Mouse (Mus musculus): ENCODE measurements around the gene Acacb.

Gene Acacb

GRCm38 (mm10) chr5:114273693-114274402, 127.5 kb downstream of the Acacb start, which contains the start of gene Foxn4:
TSS of gene Foxn4 (minus strand) at chr5:114273807.
- DNase-seq: no peak

- no peak for DNase-seq
Measured at GRCm38 (mm10) chr5:114275339-114275738, 129.0 kb downstream of the Acacb start.

DNA sequence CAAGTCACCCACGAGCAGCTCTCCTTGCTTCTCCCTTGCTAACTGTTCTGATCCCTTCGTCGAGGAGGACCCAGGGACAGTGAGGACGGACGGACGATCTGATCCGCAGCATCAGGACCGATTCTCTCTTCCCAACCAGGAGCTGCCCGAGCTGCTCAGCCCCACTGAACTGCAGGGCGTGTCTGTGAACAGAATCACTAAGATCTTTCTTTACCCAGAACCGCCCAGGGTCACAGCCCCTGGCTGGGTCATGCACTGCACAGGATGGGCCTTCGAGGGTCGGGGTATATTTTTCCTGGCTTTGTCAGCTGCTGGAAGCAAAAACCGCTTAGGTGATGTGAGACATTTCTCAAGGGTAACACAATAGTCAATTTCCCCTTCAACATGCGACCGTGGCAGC, 129.7 kb downstream of the Acacb start:
- DNase-seq: no peak

DNA sequence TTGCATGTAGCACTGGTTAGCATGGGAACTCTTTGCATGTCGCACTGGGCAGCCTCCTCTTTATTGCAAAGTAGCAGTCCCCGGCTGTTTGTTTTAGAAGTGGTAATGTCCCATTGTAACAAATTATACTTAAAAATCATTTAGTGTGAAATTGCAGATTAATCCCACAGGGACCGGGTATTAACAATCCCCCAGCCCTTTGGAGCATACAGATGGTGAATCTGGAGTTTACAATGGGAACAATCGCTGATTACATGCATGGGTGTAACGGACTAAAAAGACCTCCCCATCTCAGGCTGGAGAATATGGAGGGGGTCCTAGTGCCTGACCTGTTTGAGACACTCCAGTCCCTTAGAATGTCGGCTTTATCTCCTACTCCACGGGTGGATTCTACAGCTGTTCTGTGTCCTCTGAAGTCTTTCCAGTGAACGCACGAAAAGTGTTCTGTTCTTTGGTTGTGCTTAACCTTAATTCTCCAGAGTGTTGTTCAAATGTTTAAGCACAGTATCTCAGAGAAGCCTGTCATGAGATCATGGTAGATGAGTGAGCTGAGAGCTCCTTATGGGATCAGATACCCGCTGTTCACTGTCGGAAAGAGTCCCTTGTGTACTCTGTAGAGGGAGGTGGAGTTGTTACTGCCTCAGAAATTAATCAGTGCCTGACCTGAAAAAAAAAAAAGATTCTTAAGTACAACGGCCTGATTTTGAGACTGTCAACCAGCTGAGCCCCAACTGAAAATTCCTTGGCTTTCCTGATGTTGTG, 133.2 kb downstream of the Acacb start:
- no peak for DNase-seq

DNA sequence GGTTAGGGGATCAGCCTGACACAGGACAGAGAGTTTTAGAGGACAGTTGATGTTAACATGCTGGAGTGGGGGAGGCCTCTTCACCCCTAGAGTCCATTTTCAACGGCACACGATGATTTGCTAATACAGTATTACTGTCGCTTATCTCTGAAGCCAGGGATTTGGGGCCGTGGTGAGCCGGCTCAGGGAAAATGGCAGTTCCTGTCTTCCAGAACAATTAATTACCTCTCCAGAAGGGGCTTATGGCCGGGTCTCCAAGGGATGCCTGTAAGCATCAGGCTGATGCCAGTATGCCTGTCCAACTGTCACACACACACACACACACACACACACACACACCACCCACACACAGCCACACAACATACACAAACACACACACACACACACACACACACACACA, 136.0 kb downstream of the Acacb start:
- DNase-seq: no peak

GRCm38 (mm10) chr5:114284604-114285397, 138.5 kb downstream of the Acacb start:
- no peak for DNase-seq

- no peak for DNase-seq
Measured at GRCm38 (mm10) chr5:114285398-114285700, 139.0 kb downstream of the Acacb start.

DNA sequence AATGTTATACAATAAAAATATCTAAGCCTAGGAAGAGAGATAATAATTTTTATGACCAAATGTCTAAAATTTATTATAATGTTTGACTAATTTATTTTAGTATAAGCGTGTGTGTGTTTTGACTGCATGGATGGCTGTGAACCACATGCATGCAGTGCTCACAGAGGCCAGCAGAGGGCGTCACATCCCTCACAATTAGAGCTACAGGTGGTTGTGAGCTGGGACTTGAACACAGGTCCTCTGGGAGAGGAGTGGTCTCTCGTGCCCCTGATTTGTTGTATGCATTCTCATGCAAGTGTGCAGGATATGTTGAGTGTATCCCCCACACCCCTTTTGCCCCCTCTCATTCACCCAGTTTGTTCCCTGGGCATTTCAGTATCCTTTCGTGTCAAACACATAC, 139.8 kb downstream of the Acacb start:
- no peak for DNase-seq

DNA sequence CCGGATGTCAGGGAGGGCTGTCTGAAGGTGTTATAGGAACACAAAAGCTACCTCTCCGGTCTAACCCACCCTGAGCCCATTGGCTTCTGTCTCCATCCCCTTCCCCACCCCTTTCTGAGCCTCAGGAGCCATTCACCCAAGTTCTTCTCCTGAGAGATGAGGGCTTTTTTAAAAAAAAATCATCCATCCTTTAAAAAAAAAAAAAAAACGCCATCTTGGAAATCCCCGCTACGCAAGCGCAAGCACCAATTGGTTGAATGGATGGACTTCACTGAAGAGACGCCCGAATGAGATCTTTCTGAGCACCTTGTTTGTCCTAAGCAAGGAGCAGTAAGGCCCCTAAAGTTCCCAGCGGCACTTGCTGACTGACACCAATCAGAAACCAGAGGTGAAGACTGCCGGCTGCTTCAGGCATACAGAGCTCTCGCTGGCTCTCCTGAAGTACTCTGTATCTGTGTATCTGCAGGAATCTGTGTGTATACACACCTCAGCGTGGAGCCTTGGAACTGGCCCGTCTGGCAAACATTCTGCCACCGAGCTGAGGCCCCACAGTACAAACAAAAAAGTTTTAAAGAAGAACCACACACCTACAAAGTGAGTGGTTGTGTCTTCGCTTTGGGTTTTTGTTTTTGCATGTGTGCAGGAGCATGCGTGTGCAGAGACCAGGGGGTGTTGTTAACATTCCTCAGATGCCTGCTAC, 140.7 kb downstream of the Acacb start:
- DNase-seq: no peak

DNA sequence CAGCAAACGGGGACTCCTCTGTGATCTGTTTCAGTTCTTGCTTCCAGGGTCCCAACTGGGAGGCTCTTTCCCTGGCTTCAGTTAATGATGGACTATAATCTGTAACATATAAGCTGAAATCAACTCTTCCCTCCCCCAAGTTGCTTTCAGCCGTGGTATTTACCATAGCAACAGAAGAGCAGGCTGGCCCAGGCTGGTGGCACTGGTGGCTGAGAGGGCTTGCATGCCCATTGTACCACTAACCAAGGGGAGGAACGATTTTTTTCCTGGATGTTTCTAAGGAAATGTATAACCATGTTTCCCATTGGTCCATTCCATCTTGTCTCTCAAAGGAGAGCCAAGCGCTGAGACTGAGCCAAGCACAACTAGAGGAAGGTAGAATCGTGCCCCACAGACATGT, 142.1 kb downstream of the Acacb start:
- DNase-seq: no peak

DNA sequence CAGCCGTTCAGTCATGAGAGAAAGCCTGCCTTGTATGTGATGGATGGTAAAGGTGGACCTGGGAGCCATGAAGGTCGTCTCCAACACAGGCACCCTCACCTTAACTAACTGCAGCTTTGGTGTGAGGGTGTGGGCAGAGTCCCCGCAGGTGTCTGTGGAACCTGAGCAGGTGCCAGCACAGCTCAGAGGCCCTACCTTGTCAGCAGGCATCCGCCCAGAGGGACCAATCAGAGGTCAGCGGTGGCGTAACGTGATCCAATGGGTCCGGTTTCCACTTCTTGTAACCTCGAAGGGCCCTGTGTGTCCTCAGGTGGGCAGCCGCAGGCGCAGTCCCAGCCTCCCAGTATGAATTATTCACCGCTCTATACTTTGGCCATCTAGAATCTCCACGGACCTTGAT, 142.5 kb downstream of the Acacb start, which contains the start of gene Myo1h:
TSS of gene Myo1h (plus strand) at position 293 of the 400 bp plus-strand sequence.
- no peak for DNase-seq

- no peak for DNase-seq
Measured at GRCm38 (mm10) chr5:114290004-114290403, 143.7 kb downstream of the Acacb start.

GRCm38 (mm10) chr5:114296693-114297631, 150.6 kb downstream of the Acacb start:
- no peak for DNase-seq

- DNase-seq: peak in 1 of 2 experiments; percentile 39
Measured at GRCm38 (mm10) chr5:114298212-114298894, 152.0 kb downstream of the Acacb start.

DNA sequence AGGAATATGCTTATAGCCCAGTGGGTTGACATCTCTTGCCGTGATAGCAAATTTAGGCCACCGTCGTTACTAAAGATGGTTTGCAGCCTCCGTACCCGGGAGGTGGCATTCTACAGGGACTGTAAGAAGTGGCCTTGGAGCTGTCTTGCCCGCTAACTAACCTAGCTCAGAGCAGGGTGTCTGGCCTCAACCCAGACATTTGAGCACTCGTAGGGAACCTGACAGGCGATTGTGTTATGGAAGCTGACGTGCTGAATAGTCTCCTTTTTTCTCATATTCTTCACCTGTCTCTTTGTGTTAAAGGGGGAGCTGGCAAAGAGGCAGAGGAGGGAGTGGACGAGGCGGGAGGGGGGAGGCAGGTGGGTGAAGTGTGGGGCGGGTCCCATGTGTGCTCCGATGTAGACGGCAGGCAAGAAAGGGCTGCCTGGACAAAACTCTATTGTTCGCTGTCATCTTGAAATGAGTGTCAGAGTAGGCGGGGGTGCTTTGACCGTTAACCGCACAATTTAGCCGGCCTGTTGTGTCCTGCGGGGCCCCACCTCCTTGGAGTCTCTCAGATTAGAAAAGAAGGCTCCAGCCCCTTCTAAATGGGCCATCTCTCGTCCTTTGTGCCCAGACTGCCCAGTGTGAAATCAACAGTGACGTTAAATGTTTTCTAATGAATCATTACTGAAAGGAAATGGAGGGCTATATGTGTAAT, 153.0 kb downstream of the Acacb start:
- no peak for DNase-seq

DNA sequence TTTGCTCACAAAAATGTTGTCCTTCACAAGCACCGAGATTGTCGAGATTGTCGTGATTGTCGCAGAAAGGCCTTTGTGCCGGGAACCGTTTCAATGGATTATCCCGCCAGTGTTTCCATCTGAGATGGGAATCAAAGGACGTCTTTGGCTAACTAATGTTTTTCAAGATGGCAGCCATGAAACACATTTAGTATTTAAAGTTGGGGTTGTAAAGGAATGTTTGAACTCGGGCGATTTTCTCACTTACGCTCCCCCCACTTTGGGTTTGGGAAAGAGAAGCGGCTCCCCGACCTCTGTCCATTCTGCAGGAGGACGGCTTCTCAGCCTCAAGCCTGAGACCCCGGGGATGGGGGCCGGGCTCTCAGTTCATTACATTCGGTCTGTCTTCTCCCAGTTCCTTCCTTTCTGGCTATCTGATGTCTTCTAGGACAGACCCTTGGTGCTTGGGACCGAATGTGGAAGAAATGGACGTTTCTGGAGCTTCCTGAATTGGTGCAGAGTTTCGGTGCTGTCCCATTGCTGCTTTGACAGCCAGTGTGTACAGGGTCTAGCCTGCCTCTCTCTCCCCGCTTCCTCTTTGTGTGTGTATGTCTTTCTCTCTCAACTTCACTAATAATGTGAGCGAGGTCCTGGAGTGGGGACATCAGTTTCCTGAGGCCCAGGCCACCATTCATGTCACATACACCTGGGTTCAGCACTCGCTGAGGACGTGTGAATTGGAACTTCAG, 153.7 kb downstream of the Acacb start:
- no peak for DNase-seq

Data from lung, postnatal 4 days (tissue).